Mouse (Mus musculus) G1E-ER4 (cell line): Measurements from ENCODE around the gene Ankrd53. TPM values are rescaled to one million over a fixed set of nuclear protein-coding genes. Genes with fewer than 3 reads are reported as not detected.

Experiments used
- GATA1 ChIP-seq: IDR thresholded peaks from one replicate; pipeline ENCODE4 v1.8.0; 2012; ENCODE audit warnings: low read length, inconsistent platforms
- polyA plus RNA-seq: library from polyadenylated mRNA; stranded (reverse); fragments of >175 nt; gene quantifications from 2 replicates; pipeline ENCODE4 v1.2.3, GENCODE M21; 2012

The Ankrd53 gene
- not detected in 2 replicates for polyA plus RNA-seq

- TF ChIP-seq GATA1 = no peak
Measured at GRCm38 (mm10) chr6:83762344-83762743, at the start of gene Ankrd53. Ankrd53 (plus strand) TSS chr6:83762644.

DNA sequence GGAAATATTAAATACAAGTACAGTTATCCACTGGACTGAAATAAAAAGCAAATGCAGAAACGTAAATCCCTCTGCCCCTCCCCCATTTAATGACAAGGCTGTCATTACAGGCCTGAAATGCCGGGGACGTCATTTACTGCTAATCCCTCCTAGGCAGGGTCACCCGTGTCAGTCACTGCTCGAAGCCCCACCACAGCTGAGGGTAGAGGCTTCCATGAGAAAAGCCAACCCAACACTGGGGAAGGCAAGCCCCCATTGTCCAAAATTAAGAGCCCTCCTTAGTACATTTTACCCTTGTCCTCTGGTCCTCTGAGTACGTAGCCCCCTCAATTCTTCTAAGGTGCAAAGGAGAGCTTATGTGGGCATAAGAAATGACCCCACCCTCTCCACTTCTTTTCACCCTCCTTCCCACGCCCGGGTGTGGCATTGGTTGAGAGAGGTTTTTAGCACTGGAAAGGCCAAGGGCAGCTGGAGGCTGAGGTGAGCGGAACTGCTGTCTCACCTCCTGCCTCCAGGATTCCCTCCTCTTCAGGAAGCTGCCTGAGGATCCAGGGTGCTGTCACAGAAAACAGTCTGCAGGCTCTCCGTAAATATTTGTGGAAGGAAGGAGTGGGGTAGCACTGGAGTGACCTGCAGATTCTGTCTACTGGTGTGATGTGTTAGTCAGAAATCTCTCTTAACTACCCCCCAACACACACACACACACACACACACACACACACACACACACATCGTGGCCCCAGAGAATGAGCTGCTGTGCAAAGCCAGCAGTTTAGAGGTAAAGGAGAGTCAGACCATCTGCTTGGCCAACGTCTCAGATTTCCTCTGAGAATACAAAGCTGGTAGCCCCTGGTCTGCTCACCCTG is 48.9 kb upstream of the Ankrd53 start:
- no peak for TF ChIP-seq GATA1

- no peak for TF ChIP-seq GATA1
Measured at GRCm38 (mm10) chr6:83714221-83715123, 48.0 kb upstream of the Ankrd53 start.

- no peak for TF ChIP-seq GATA1
Measured at GRCm38 (mm10) chr6:83715461-83716196, 46.8 kb upstream of the Ankrd53 start.

- TF ChIP-seq GATA1 = no peak
Measured at GRCm38 (mm10) chr6:83717026-83717425, 45.4 kb upstream of the Ankrd53 start.

- TF ChIP-seq GATA1 = no peak
Measured at GRCm38 (mm10) chr6:83722526-83722925, 39.9 kb upstream of the Ankrd53 start.

GRCm38 (mm10) chr6:83727178-83727577 is 35.3 kb upstream of the Ankrd53 start:
- no peak for TF ChIP-seq GATA1

- TF ChIP-seq GATA1 = no peak
Measured at GRCm38 (mm10) chr6:83728488-83728887, 34.0 kb upstream of the Ankrd53 start.

- TF ChIP-seq GATA1 = no peak
Measured at GRCm38 (mm10) chr6:83729350-83729970, 33.0 kb upstream of the Ankrd53 start.

DNA sequence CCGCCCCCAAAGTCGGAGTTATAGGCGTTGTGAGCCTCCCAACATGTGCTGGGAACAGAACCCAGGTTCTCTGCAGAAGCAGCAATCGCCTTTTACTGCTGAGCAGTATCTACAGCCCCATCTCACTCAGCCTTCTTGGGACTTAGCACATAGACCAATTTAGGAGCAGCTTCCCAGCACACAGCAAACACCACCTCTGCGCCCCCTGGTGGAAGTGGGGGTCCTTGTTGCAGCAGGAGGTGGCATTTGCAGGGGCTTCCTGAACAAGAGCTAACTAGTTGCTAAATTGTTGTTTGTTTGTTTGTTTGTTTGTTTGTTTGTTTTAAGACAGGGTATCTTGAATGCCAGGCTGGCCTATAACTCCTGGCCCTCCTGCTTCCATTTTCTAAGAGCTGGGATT is 31.3 kb upstream of the Ankrd53 start:
- no peak for TF ChIP-seq GATA1

GRCm38 (mm10) chr6:83737311-83737710 is 25.1 kb upstream of the Ankrd53 start:
- TF ChIP-seq GATA1 = no peak

GRCm38 (mm10) chr6:83738596-83738995 is 23.8 kb upstream of the Ankrd53 start:
- no peak for TF ChIP-seq GATA1

GRCm38 (mm10) chr6:83742761-83743160 is 19.7 kb upstream of the Ankrd53 start, which contains the start of gene Atp6v1b1:
Atp6v1b1 (plus strand) TSS chr6:83742990.
- no peak for TF ChIP-seq GATA1

DNA sequence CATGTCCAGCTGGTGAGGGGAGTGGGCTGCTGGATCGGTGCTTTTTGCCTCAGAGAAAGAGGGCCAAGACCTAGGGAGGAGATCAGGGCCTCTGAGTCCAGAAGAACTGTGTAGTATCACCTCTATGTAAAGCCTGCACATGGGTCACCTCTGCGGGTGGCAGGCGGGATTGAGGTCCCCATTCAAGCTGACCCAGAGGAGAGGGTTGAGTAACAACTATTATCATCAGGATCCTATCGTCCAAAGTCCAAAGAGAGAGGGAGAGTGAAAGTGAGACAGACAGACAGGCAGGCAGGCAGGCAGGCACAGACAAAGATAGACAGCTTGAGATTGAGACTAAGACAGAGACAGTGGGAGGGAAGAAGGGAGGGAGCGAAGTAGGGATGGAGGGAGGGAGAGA is 19.2 kb upstream of the Ankrd53 start:
- no peak for TF ChIP-seq GATA1

DNA sequence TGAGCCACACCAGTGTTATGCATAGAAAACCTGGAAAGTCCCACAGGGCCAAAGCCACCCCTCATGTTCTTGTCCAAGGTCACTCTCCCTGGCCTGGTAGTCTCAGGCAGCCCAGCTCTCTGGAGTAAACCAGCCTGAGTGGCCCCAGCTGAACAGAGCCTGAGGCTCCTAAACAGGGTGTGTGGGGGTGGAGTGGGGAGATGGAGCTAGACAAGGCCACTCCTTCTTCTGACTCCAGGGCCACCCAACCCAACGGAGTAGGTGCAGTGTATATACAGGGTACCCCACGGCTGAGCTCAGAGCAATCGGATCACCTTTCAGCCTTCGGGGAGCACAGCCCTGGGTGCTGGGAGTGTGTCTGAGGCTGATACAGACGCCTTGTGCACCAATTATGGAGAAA is 18.3 kb upstream of the Ankrd53 start:
- no peak for TF ChIP-seq GATA1
